Mouse (Mus musculus): ENCODE data around the gene Tmem150c. TPM values are rescaled to one million over a fixed set of nuclear protein-coding genes. Genes with fewer than 3 reads are reported as not detected.
A peak's percentile ranks its signal among the peaks of the same experiment; 100 is the strongest.

The Tmem150c gene
- polyA plus RNA-seq (2015; fragmentation: Nextera tagmentation; extraction: Ambion mirVana), result 33.1 and 39.8 TPM in 2 replicates

- peaks cover 10% of the 10 kb centered on the region; the same call in 1 of the 2 replicates for H3K4me1 ChIP-seq
- peak within 1 kb of the TSS; percentile 89 for H3K4me2 ChIP-seq
- H3K4me3 ChIP-seq, result peak within 1 kb of the TSS; percentile 89
- H3K36me3 ChIP-seq (replicated peaks), result no peaks in the 10 kb centered on the region
- no peaks in the 10 kb centered on the region for H3K9me3 ChIP-seq
- peak within 1 kb of the TSS; percentile 87 for H3K9ac ChIP-seq
- H3K27ac ChIP-seq, result peak within 1 kb of the TSS; percentile 81
- WGBS, result 6% methylated on average over 6 of the region's 6 CpGs
- no peaks in the 10 kb centered on the region for H3K27me3 ChIP-seq (replicated peaks)
- ATAC-seq (replicated peaks), result peak; percentile 32
Measured at GRCm38 (mm10) chr5:100159638-100159973, at the start of gene Tmem150c. TSS of gene Tmem150c (minus strand) at chr5:100159808.

GRCm38 (mm10) chr5:100209093-100209492 is 49.5 kb upstream of the Tmem150c start:
- Histone ChIP-seq H3K9ac (no peak overlapping the region), H3K4me3 (no peak overlapping the region), H3K36me3 (replicated peaks) (no peaks in the 10 kb centered on the region), H3K27me3 (replicated peaks) (no peaks in the 10 kb centered on the region), H3K4me1 (no peaks in the 10 kb centered on the region), H3K4me2 (no peak overlapping the region), H3K9me3 (no peaks in the 10 kb centered on the region), H3K27ac (no peak overlapping the region)
- 67% methylated on average over 7 of the region's 7 CpGs for WGBS
- no peak for ATAC-seq (replicated peaks)

GRCm38 (mm10) chr5:100206675-100207074 is 47.1 kb upstream of the Tmem150c start:
- Histone ChIP-seq H3K27ac (no peak overlapping the region), H3K4me3 (no peak overlapping the region), H3K9ac (no peak overlapping the region), H3K4me2 (no peak overlapping the region), H3K27me3 (replicated peaks) (no peaks in the 10 kb centered on the region), H3K36me3 (replicated peaks) (no peaks in the 10 kb centered on the region), H3K4me1 (no peaks in the 10 kb centered on the region), H3K9me3 (no peaks in the 10 kb centered on the region)
- no peak for ATAC-seq (replicated peaks)
- WGBS, result 69% methylated on average over 6 of the region's 6 CpGs

DNA sequence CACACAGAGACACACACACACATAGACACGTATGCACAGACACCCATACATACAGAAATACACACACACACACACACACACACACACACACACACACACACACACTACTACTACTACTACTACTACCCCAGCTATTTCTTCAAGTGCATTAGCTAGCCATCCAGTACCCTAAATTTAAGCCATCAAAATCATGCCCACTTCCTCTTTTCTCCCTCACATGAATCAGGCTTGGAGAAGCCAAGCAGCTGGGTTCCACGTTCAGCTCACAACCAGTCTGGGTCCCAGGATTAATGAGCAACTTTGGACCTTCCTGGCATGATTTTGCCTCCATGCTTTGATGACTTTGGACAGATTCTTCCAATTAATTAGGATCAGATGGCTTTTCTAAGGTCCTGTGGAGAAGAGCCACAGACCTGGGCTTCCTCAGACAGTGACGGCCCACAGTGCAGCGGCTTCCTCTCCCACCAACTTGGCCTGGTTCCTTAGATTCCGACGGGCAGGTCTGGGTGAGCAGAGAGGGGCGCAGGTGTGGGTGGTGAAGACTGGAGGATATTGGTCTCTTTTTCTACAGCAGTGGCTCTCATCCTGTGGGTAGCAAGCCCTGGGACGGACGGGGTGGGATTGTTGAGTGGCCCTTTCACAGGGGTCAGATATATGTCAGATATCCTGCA is 46.0 kb upstream of the Tmem150c start:
- H3K9me3 ChIP-seq, result no peaks in the 10 kb centered on the region
- no peak overlapping the region for H3K4me3 ChIP-seq
- H3K36me3 ChIP-seq (replicated peaks), result no peaks in the 10 kb centered on the region
- H3K4me2 ChIP-seq, result no peak overlapping the region
- 80% methylated on average over 9 of the region's 9 CpGs for WGBS
- H3K27me3 ChIP-seq (replicated peaks), result no peaks in the 10 kb centered on the region
- no peak for ATAC-seq (replicated peaks)
- H3K4me1 ChIP-seq, result peaks cover 9% of the 10 kb centered on the region
- no peak overlapping the region for H3K27ac ChIP-seq
- H3K9ac ChIP-seq, result no peak overlapping the region

- WGBS, result 15% methylated on average over 5 of the region's 5 CpGs
- Histone ChIP-seq H3K4me3 (no peak overlapping the region), H3K4me2 (0 out of 2 replicates have a peak overlapping the region, but pooled peaks have one; percentile 1), H3K27ac (peak overlapping the region; percentile 63), H3K4me1 (peaks cover 38% of the 10 kb centered on the region), H3K27me3 (replicated peaks) (no peaks in the 10 kb centered on the region), H3K9ac (no peak overlapping the region), H3K9me3 (no peaks in the 10 kb centered on the region), H3K36me3 (replicated peaks) (no peaks in the 10 kb centered on the region)
- ATAC-seq (replicated peaks), result peak; percentile 87
Measured at GRCm38 (mm10) chr5:100200805-100201204, 41.2 kb upstream of the Tmem150c start.

DNA sequence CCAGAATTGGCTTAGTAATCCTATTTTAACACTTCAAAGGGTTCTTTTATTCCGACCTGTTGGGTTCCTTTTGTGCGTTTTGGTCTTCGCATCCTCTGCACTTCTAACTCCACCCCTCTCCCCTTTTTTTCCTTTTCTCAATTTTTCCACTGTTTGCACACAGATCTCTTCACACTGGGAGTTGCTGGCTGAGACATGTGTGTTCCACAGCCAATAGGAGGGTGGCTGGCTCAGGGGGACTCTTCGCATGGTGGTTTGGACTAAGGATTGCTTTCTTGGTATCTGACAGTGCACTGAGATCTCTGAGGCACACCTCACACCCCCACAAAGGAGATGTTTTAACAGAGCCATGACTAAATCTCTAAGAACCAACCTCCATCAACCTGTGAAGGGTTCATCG is 40.7 kb upstream of the Tmem150c start:
- peaks cover 43% of the 10 kb centered on the region for H3K4me1 ChIP-seq
- H3K4me2 ChIP-seq, result 0 out of 2 replicates have a peak overlapping the region, but pooled peaks have one; percentile 1
- no peak overlapping the region for H3K4me3 ChIP-seq
- H3K9ac ChIP-seq, result no peak overlapping the region
- peak; percentile 62 for ATAC-seq (replicated peaks)
- no peaks in the 10 kb centered on the region for H3K36me3 ChIP-seq (replicated peaks)
- H3K27ac ChIP-seq, result peak overlapping the region; percentile 63
- WGBS, result 17% methylated on average over 5 of the region's 5 CpGs
- no peaks in the 10 kb centered on the region for H3K27me3 ChIP-seq (replicated peaks)
- H3K9me3 ChIP-seq, result no peaks in the 10 kb centered on the region

- H3K27me3 ChIP-seq (replicated peaks), result no peaks in the 10 kb centered on the region
- WGBS, result 67% methylated on average over 7 of the region's 7 CpGs
- ATAC-seq (replicated peaks), result no peak
- no peak overlapping the region for H3K27ac ChIP-seq
- no peaks in the 10 kb centered on the region for H3K36me3 ChIP-seq (replicated peaks)
- no peaks in the 10 kb centered on the region for H3K9me3 ChIP-seq
- no peak overlapping the region for H3K9ac ChIP-seq
- H3K4me2 ChIP-seq, result no peak overlapping the region
- H3K4me1 ChIP-seq, result peaks cover 44% of the 10 kb centered on the region
- no peak overlapping the region for H3K4me3 ChIP-seq
Measured at GRCm38 (mm10) chr5:100199092-100199853, 39.7 kb upstream of the Tmem150c start.

DNA sequence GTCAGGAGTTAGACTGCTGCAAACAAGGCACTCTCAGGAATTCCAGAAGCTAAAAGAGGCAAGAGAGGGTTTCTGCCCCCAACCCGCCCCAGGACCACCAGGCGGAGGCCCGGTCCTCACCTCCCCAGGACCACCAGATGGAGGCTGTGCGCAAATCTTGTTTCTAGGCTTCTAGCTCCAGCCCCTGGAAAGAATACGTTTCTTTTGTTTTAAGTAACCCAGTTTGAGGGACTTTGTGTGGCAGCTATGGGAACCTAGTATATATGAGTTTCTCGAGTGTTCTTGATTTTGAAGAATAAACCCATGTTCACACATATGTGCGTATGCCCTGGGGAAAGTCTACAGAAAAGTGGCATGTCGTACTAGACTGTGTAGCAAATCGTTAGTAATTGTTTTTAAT is 37.9 kb upstream of the Tmem150c start:
- H3K4me3 ChIP-seq, result no peak overlapping the region
- no peak for ATAC-seq (replicated peaks)

DNA sequence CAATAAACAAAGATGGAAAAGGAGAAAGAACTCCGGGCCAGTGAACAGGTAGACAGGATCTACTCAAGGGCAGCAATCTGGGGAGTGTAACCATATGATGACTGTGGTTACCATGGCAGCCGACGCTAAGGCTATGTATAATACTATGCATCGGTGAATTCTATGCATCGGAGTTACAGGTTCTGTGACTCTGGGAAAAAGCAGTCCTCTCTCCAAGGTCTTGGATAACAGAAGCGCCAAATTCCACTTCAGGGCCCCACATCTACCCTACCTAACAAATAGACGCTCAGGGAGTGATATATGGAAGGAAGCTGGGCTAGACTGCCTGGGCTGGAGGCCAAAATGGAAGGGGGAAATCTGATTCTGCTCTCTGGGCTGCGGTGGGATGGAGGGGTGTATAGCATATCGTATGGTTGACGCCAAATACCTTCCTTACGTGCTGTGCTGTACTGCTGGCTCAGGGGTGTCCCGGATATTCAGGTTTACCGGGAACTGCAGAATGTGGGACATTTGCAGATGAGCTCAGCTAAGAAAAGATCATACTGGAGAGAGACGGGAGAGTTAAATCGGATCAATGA is 37.3 kb upstream of the Tmem150c start:
- H3K4me1 ChIP-seq, result peaks cover 44% of the 10 kb centered on the region
- 36% methylated on average over 15 of the region's 15 CpGs for WGBS
- no peaks in the 10 kb centered on the region for H3K27me3 ChIP-seq (replicated peaks)
- no peaks in the 10 kb centered on the region for H3K36me3 ChIP-seq (replicated peaks)
- no peak overlapping the region for H3K4me2 ChIP-seq
- peak; percentile 61; the same call in 1 of the 2 replicates for ATAC-seq (replicated peaks)
- peak overlapping the region; percentile 22; the same call in 1 of the 2 replicates for H3K27ac ChIP-seq
- H3K9me3 ChIP-seq, result no peaks in the 10 kb centered on the region
- no peak overlapping the region for H3K4me3 ChIP-seq
- no peak overlapping the region for H3K9ac ChIP-seq

More for the DNA sequence above, 37.9 kb upstream of the Tmem150c start:
- no peak overlapping the region for H3K4me2 ChIP-seq
- H3K9me3 ChIP-seq, result no peaks in the 10 kb centered on the region
- WGBS, result 53% methylated on average over 9 of the region's 9 CpGs
- H3K27me3 ChIP-seq (replicated peaks), result no peaks in the 10 kb centered on the region
- peaks cover 44% of the 10 kb centered on the region for H3K4me1 ChIP-seq
- no peaks in the 10 kb centered on the region for H3K36me3 ChIP-seq (replicated peaks)
- H3K9ac ChIP-seq, result no peak overlapping the region
- no peak overlapping the region for H3K27ac ChIP-seq

GRCm38 (mm10) chr5:100196397-100196796 is 36.8 kb upstream of the Tmem150c start:
- Histone ChIP-seq H3K9ac (no peak overlapping the region), H3K9me3 (no peaks in the 10 kb centered on the region), H3K27ac (0 out of 2 replicates have a peak overlapping the region, but pooled peaks have one; percentile 20), H3K4me2 (no peak overlapping the region), H3K4me3 (no peak overlapping the region), H3K36me3 (replicated peaks) (no peaks in the 10 kb centered on the region), H3K27me3 (replicated peaks) (no peaks in the 10 kb centered on the region), H3K4me1 (peaks cover 42% of the 10 kb centered on the region)
- ATAC-seq (replicated peaks), result no peak
- 70% methylated on average over 9 of the region's 9 CpGs for WGBS

- Histone ChIP-seq H3K4me2 (no peak overlapping the region), H3K27ac (no peak overlapping the region), H3K9ac (no peak overlapping the region), H3K36me3 (replicated peaks) (no peaks in the 10 kb centered on the region), H3K4me1 (peaks cover 11% of the 10 kb centered on the region), H3K27me3 (replicated peaks) (no peaks in the 10 kb centered on the region), H3K4me3 (no peak overlapping the region), H3K9me3 (no peaks in the 10 kb centered on the region)
- 94% methylated on average over 14 of the region's 14 CpGs for WGBS
- ATAC-seq (replicated peaks), result no peak
Measured at GRCm38 (mm10) chr5:100191438-100192190, 32.0 kb upstream of the Tmem150c start.

Measured in midbrain, embryonic 15.5 days (tissue).